Mouse (Mus musculus): ENCODE results near the gene Vgll4. TPM values are rescaled to one million over a fixed set of nuclear protein-coding genes. Genes with fewer than 3 reads are reported as not detected.

Vgll4 gene
- total and polyA plus RNA-seq, 2 experiments = 24.3 to 44.5 TPM

GRCm38 (mm10) chr6:114886012-114886411 is 83.8 kb downstream of the Vgll4 start:
- H3K4me3 ChIP-seq (ENCODE audit: insufficient read depth, low read depth, low read length) = no peak overlapping the region
- H3K27ac ChIP-seq (replicated peaks; ENCODE audit: insufficient read depth, low read depth, low read length) = no peak overlapping the region; the same call in 1 of the 2 replicates
- no peak overlapping the region for H3K9ac ChIP-seq (ENCODE audit: low read depth, low read length)
- H3K36me3 ChIP-seq (ENCODE audit: control insufficient read depth, insufficient read depth, low read length) = no peaks in the 10 kb centered on the region; the same call in 1 of the 2 replicates
- H3K79me2 ChIP-seq (ENCODE audit: control insufficient read depth, insufficient read depth, low read length) = peaks cover 69% of the 10 kb centered on the region
- WGBS = 74% methylated on average over 6 of the region's 6 CpGs
- peaks cover 32% of the 10 kb centered on the region for H3K4me1 ChIP-seq (ENCODE audit: control insufficient read depth, insufficient read depth, low read length)
- no peak for DNase-seq (ENCODE audit: extremely low read depth, low read depth, low spot score)
- TF ChIP-seq POLR2A (IDR thresholded peaks at IDR 0.05; ENCODE audit: extremely low read depth, insufficient read depth, low read length) (no peak), CTCF (IDR thresholded peaks at IDR 0.05; ENCODE audit: low read depth, low read length) (no peak)
- H3K27me3 ChIP-seq (ENCODE audit: control insufficient read depth, insufficient read depth, low read length) = no peaks in the 10 kb centered on the region

- Histone ChIP-seq H3K4me3 (ENCODE audit: insufficient read depth, low read depth, low read length) (no peak overlapping the region), H3K79me2 (ENCODE audit: control insufficient read depth, insufficient read depth, low read length) (peaks cover 77% of the 10 kb centered on the region), H3K4me1 (ENCODE audit: control insufficient read depth, insufficient read depth, low read length) (peaks cover 40% of the 10 kb centered on the region), H3K9ac (ENCODE audit: low read depth, low read length) (no peak overlapping the region), H3K27ac (replicated peaks; ENCODE audit: insufficient read depth, low read depth, low read length) (no peak overlapping the region), H3K27me3 (ENCODE audit: control insufficient read depth, insufficient read depth, low read length) (no peaks in the 10 kb centered on the region), H3K36me3 (ENCODE audit: control insufficient read depth, insufficient read depth, low read length) (no peaks in the 10 kb centered on the region; the same call in 1 of the 2 replicates)
- DNase-seq (ENCODE audit: extremely low read depth, low read depth, low spot score) = no peak
- WGBS = 95% methylated on average over 5 of the region's 5 CpGs
- no peak for TF ChIP-seq POLR2A (IDR thresholded peaks at IDR 0.05; ENCODE audit: extremely low read depth, insufficient read depth, low read length)
- no peak for TF ChIP-seq CTCF (IDR thresholded peaks at IDR 0.05; ENCODE audit: low read depth, low read length)
Observed at GRCm38 (mm10) chr6:114885129-114885528, 84.7 kb downstream of the Vgll4 start.

- Histone ChIP-seq H3K4me1 (ENCODE audit: control insufficient read depth, insufficient read depth, low read length) (peaks cover 41% of the 10 kb centered on the region), H3K27ac (replicated peaks; ENCODE audit: insufficient read depth, low read depth, low read length) (peak overlapping the region; percentile 64), H3K79me2 (ENCODE audit: control insufficient read depth, insufficient read depth, low read length) (peaks cover 73% of the 10 kb centered on the region), H3K9ac (ENCODE audit: low read depth, low read length) (no peak overlapping the region; the same call in 1 of the 2 replicates), H3K36me3 (ENCODE audit: control insufficient read depth, insufficient read depth, low read length) (no peaks in the 10 kb centered on the region; the same call in 1 of the 2 replicates), H3K27me3 (ENCODE audit: control insufficient read depth, insufficient read depth, low read length) (no peaks in the 10 kb centered on the region), H3K4me3 (ENCODE audit: insufficient read depth, low read depth, low read length) (no peak overlapping the region)
- TF ChIP-seq CTCF (IDR thresholded peaks at IDR 0.05; ENCODE audit: low read depth, low read length) = no peak
- no peak for TF ChIP-seq POLR2A (IDR thresholded peaks at IDR 0.05; ENCODE audit: extremely low read depth, insufficient read depth, low read length)
- 20% methylated on average over 9 of the region's 9 CpGs for WGBS
- DNase-seq (ENCODE audit: extremely low read depth, low read depth, low spot score) = peak; percentile 54
Observed at GRCm38 (mm10) chr6:114883261-114883740, 86.5 kb downstream of the Vgll4 start.

- peak overlapping the region; percentile 64 for H3K27ac ChIP-seq (replicated peaks; ENCODE audit: insufficient read depth, low read depth, low read length)
- 69% methylated on average over 7 of the region's 7 CpGs for WGBS
Observed at GRCm38 (mm10) chr6:114882675-114883074, 87.1 kb downstream of the Vgll4 start.

GRCm38 (mm10) chr6:114882212-114882611 is 87.6 kb downstream of the Vgll4 start:
- no peaks in the 10 kb centered on the region for H3K36me3 ChIP-seq (ENCODE audit: control insufficient read depth, insufficient read depth, low read length)
- TF ChIP-seq CTCF (IDR thresholded peaks at IDR 0.05; ENCODE audit: low read depth, low read length) (no peak), POLR2A (IDR thresholded peaks at IDR 0.05; ENCODE audit: extremely low read depth, insufficient read depth, low read length) (no peak)
- peaks cover 44% of the 10 kb centered on the region for H3K4me1 ChIP-seq (ENCODE audit: control insufficient read depth, insufficient read depth, low read length)
- H3K27me3 ChIP-seq (ENCODE audit: control insufficient read depth, insufficient read depth, low read length) = no peaks in the 10 kb centered on the region
- no peak overlapping the region for H3K9ac ChIP-seq (ENCODE audit: low read depth, low read length)
- peaks cover 71% of the 10 kb centered on the region for H3K79me2 ChIP-seq (ENCODE audit: control insufficient read depth, insufficient read depth, low read length)
- H3K4me3 ChIP-seq (ENCODE audit: insufficient read depth, low read depth, low read length) = no peak overlapping the region
- no peak overlapping the region; the same call in 1 of the 2 replicates for H3K27ac ChIP-seq (replicated peaks; ENCODE audit: insufficient read depth, low read depth, low read length)
- WGBS = 82% methylated on average over 5 of the region's 5 CpGs
- no peak for DNase-seq (ENCODE audit: extremely low read depth, low read depth, low spot score)

More at GRCm38 (mm10) chr6:114882675-114883074, 87.1 kb downstream of the Vgll4 start:
- Histone ChIP-seq H3K79me2 (ENCODE audit: control insufficient read depth, insufficient read depth, low read length) (peaks cover 72% of the 10 kb centered on the region), H3K9ac (ENCODE audit: low read depth, low read length) (no peak overlapping the region; the same call in 1 of the 2 replicates), H3K27me3 (ENCODE audit: control insufficient read depth, insufficient read depth, low read length) (no peaks in the 10 kb centered on the region), H3K4me1 (ENCODE audit: control insufficient read depth, insufficient read depth, low read length) (peaks cover 42% of the 10 kb centered on the region), H3K36me3 (ENCODE audit: control insufficient read depth, insufficient read depth, low read length) (no peaks in the 10 kb centered on the region; the same call in 1 of the 2 replicates), H3K4me3 (ENCODE audit: insufficient read depth, low read depth, low read length) (no peak overlapping the region)
- DNase-seq (ENCODE audit: extremely low read depth, low read depth, low spot score) = no peak
- no peak for TF ChIP-seq CTCF (IDR thresholded peaks at IDR 0.05; ENCODE audit: low read depth, low read length)
- TF ChIP-seq POLR2A (IDR thresholded peaks at IDR 0.05; ENCODE audit: extremely low read depth, insufficient read depth, low read length) = no peak

- Histone ChIP-seq H3K4me1 (ENCODE audit: control insufficient read depth, insufficient read depth, low read length) (peaks cover 52% of the 10 kb centered on the region), H3K27ac (replicated peaks; ENCODE audit: insufficient read depth, low read depth, low read length) (no peak overlapping the region; the same call in 1 of the 2 replicates), H3K79me2 (ENCODE audit: control insufficient read depth, insufficient read depth, low read length) (peaks cover 60% of the 10 kb centered on the region), H3K36me3 (ENCODE audit: control insufficient read depth, insufficient read depth, low read length) (no peaks in the 10 kb centered on the region), H3K4me3 (ENCODE audit: insufficient read depth, low read depth, low read length) (no peak overlapping the region), H3K27me3 (ENCODE audit: control insufficient read depth, insufficient read depth, low read length) (no peaks in the 10 kb centered on the region), H3K9ac (ENCODE audit: low read depth, low read length) (no peak overlapping the region)
- WGBS = 69% methylated on average over 4 of the region's 4 CpGs
- no peak for TF ChIP-seq CTCF (IDR thresholded peaks at IDR 0.05; ENCODE audit: low read depth, low read length)
- TF ChIP-seq POLR2A (IDR thresholded peaks at IDR 0.05; ENCODE audit: extremely low read depth, insufficient read depth, low read length) = no peak
- DNase-seq (ENCODE audit: extremely low read depth, low read depth, low spot score) = no peak
Observed at GRCm38 (mm10) chr6:114880798-114881197, 89.0 kb downstream of the Vgll4 start.

All from liver, adult 2 months (tissue).